Mouse (Mus musculus) heart, embryonic 15.5 days (tissue): ENCODE results near the gene Dyrk1a. TPM values are rescaled to one million over a fixed set of nuclear protein-coding genes. Genes with fewer than 3 reads are reported as not detected.

Experiments used
- ATAC-seq: fragments of 200-750 bp; cut with Nextera tagmentation; replicated peaks from 2 replicates; pipeline ENCODE4 v1.8.0; 2017; ENCODE audit warnings: low read depth, moderate TSS enrichment; ENCODE audit not compliant: insufficient number of reproducible peaks, insufficient read depth, low FRiP score
- H3K27ac ChIP-seq: fragments of 300-500 bp; sonication (generic); 2 replicates; pipeline ENCODE4 v1.5.1; 2015; ENCODE audit warnings: mild to moderate bottlenecking, inconsistent platforms
- H3K27me3 ChIP-seq: fragments of 300-500 bp; sonication (generic); 2 replicates; pipeline ENCODE4 v1.6.1; 2015; ENCODE audit warnings: inconsistent platforms
- H3K36me3 ChIP-seq: fragments of 300-500 bp; sonication (generic); 2 replicates; pipeline ENCODE4 v1.6.1; 2015; ENCODE audit warnings: mild to moderate bottlenecking, inconsistent platforms
- H3K4me1 ChIP-seq: fragments of 300-500 bp; sonication (generic); replicated peaks from 2 replicates; pipeline ENCODE4 v1.6.1; 2015; ENCODE audit warnings: inconsistent platforms
- H3K4me2 ChIP-seq: fragments of 300-500 bp; sonication (generic); 2 replicates; pipeline ENCODE4 v1.6.1; 2015; ENCODE audit warnings: inconsistent platforms, mild to moderate bottlenecking, moderate library complexity
- H3K4me3 ChIP-seq: fragments of 300-500 bp; sonication (generic); 2 replicates; pipeline ENCODE4 v1.5.1; 2015; ENCODE audit warnings: mild to moderate bottlenecking, inconsistent platforms
- H3K9ac ChIP-seq: fragments of 300-500 bp; sonication (generic); 2 replicates; pipeline ENCODE4 v1.6.1; 2015; ENCODE audit warnings: mild to moderate bottlenecking, inconsistent platforms
- H3K9me3 ChIP-seq: fragments of 300-500 bp; sonication (generic); replicated peaks from 2 replicates; pipeline ENCODE4 v1.6.1; 2016; ENCODE audit warnings: inconsistent platforms
- WGBS: fragments of 180-500 bp; shearing (Covaris S2); methylation state at CpG from one replicate; pipeline ENCODE4 v1.1.7; 2015; ENCODE audit warnings: mixed read lengths; 5-methylcytosine and 5-hydroxymethylcytosine counted together
- polyA plus RNA-seq: library from polyadenylated mRNA; unstranded; fragments of >200 nt; fragmentation: Nextera tagmentation; extraction: Ambion mirVana; gene quantifications from 2 replicates; pipeline ENCODE4 v1.2.1, GENCODE M21; 2015

Gene Dyrk1a
- polyA plus RNA-seq, 1 experiment from 2014 or later: 7.1 TPM

DNA sequence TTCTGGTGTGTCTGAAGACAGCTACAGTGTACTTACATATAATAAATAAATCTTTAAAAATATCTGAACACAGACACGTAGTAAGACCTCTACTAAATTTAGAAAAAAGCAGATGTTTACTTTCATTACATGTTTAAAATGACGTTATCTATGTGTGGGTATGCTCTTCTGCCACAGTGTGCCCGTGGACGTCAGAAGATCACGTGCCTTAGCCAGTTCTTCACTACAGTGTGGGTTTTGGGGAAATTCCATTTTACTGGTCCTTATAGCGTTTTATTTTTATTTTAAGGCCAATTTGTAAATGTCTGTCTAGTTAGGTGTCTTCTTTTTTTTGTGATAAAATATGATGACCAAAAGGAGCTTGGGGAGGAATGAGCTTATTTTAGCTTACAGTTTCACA is 47.4 kb downstream of the Dyrk1a start:
- Histone ChIP-seq H3K4me1 (peaks cover 28% of the 10 kb centered on the region), H3K4me3 (no peak overlapping the region), H3K4me2 (no peak overlapping the region), H3K27me3 (no peaks in the 10 kb centered on the region), H3K9me3 (no peaks in the 10 kb centered on the region), H3K27ac (0 out of 2 replicates have a peak overlapping the region, but pooled peaks have one; percentile 68), H3K36me3 (peaks cover 4% of the 10 kb centered on the region; the same call in 1 of the 2 replicates), H3K9ac (no peak overlapping the region)
- ATAC-seq: no peak
- WGBS: 82% methylated on average over 6 of the region's 6 CpGs

DNA sequence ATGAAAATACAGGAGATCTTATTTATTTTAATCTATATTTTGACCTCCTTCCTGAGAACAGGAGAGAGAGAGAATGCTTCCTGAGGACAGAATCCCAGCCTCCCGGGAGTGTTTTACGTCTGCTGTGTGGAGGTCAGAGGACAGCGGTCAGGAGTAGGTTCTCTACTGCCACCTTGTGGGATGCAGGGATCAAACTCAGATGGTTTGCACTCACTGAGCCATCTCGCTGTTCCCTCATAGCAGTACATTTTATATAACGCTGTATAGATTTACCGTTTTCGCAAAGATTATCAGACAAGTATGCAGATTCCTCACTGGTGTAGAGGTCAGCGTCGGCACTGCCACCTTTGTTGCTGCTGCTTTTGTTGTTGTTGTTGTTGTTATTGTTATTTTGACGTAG is 48.7 kb downstream of the Dyrk1a start:
- Histone ChIP-seq H3K4me3 (no peak overlapping the region), H3K27me3 (no peaks in the 10 kb centered on the region), H3K27ac (peak overlapping the region; percentile 68), H3K9me3 (no peaks in the 10 kb centered on the region), H3K36me3 (peaks cover 4% of the 10 kb centered on the region; the same call in 1 of the 2 replicates), H3K9ac (no peak overlapping the region), H3K4me2 (no peak overlapping the region), H3K4me1 (peaks cover 25% of the 10 kb centered on the region)
- WGBS: 49% methylated on average over 10 of the region's 10 CpGs
- ATAC-seq: peak; percentile 71

- peaks cover 23% of the 10 kb centered on the region for H3K4me1 ChIP-seq
Measured at GRCm38 (mm10) chr16:94619301-94619700, 49.5 kb downstream of the Dyrk1a start.

DNA sequence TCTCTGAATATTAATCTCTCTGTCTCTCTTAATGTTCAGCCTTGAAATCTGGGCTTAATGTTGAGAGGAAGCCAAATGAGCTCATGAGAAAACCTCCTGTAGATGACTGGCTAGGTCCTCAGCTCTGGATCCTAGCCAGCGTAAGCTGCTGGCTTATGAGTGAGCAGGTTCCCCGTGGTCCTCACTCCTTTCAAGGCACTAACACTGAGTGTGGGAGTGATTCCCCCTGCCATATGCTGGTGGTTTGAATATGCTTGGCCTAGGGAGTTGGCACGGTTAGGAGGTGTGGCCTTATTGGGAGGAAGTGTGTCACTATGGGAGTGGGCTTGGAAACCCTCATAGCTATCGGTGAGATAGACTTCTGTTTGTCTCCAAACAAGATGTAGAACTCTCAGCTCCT is 55.1 kb downstream of the Dyrk1a start:
- 41% methylated on average over 4 of the region's 4 CpGs for WGBS
- no peak overlapping the region for H3K9ac ChIP-seq
- no peak overlapping the region for H3K4me3 ChIP-seq
- no peaks in the 10 kb centered on the region for H3K9me3 ChIP-seq
- no peaks in the 10 kb centered on the region for H3K27me3 ChIP-seq
- H3K4me1 ChIP-seq: peaks cover 40% of the 10 kb centered on the region
- peak overlapping the region; percentile 51 for H3K27ac ChIP-seq
- no peak for ATAC-seq
- H3K36me3 ChIP-seq: peaks cover 4% of the 10 kb centered on the region; the same call in 1 of the 2 replicates
- no peak overlapping the region for H3K4me2 ChIP-seq

More at GRCm38 (mm10) chr16:94619301-94619700, 49.5 kb downstream of the Dyrk1a start:
- Histone ChIP-seq H3K9ac (no peak overlapping the region), H3K9me3 (no peaks in the 10 kb centered on the region), H3K27me3 (no peaks in the 10 kb centered on the region), H3K27ac (no peak overlapping the region; the same call in 1 of the 2 replicates), H3K4me3 (no peak overlapping the region), H3K4me2 (no peak overlapping the region), H3K36me3 (peaks cover 4% of the 10 kb centered on the region; the same call in 1 of the 2 replicates)
- ATAC-seq: no peak
- 90% methylated on average over 5 of the region's 5 CpGs for WGBS

- 77% methylated on average over 7 of the region's 7 CpGs for WGBS
- no peak overlapping the region for H3K4me3 ChIP-seq
- no peaks in the 10 kb centered on the region for H3K36me3 ChIP-seq
- H3K4me1 ChIP-seq: peaks cover 42% of the 10 kb centered on the region
- ATAC-seq: no peak
- H3K27me3 ChIP-seq: no peaks in the 10 kb centered on the region
- no peak overlapping the region for H3K4me2 ChIP-seq
- H3K9ac ChIP-seq: no peak overlapping the region
- H3K9me3 ChIP-seq: no peaks in the 10 kb centered on the region
- H3K27ac ChIP-seq: peak overlapping the region; percentile 51; the same call in 1 of the 2 replicates
Measured at GRCm38 (mm10) chr16:94625639-94626038, 55.8 kb downstream of the Dyrk1a start.

GRCm38 (mm10) chr16:94627736-94628135 is 57.9 kb downstream of the Dyrk1a start:
- Histone ChIP-seq H3K27me3 (no peaks in the 10 kb centered on the region), H3K9ac (no peak overlapping the region), H3K36me3 (no peaks in the 10 kb centered on the region), H3K4me3 (no peak overlapping the region), H3K27ac (no peak overlapping the region), H3K4me1 (peaks cover 49% of the 10 kb centered on the region), H3K9me3 (no peaks in the 10 kb centered on the region), H3K4me2 (no peak overlapping the region)
- no peak for ATAC-seq
- WGBS: 49% methylated on average over 5 of the region's 5 CpGs

DNA sequence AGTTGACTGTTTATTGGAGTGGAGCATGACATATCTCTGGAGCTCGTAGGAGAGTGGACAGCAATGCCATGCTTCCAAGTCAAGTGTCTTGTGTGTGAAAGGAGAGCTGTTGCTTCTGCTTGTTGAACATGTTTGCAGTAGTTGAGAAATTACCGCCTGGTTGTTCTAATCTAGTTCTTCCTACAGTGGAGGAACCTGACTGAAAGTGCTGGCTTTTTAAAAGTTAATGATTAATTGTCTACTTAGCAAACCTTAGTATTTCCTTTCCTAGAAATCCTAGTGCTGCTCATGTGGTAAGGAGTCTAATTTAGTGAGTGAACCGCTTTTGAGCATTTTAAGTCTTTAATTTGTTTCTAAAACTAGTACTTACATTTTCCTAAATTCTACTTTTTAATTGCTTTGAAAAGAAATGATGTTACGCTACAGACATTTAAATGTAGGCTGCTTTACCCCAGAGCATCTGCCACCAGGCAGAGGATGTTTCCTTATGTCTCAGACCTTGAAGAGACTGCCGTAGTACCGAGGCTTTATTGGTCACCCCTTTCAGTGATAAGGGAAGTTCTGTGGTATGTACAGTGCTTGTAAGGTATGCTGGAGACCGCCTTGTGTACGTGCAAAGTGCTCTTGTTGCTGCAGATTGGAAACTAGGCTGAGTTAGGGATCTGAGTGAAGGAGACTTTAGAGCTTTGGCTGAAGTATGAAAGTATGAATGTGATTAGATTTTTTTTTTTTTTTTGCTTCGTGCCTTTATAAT is 59.3 kb downstream of the Dyrk1a start:
- no peaks in the 10 kb centered on the region for H3K9me3 ChIP-seq
- no peak for ATAC-seq
- H3K9ac ChIP-seq: no peak overlapping the region
- WGBS: 51% methylated on average over 9 of the region's 9 CpGs
- no peak overlapping the region; the same call in 1 of the 2 replicates for H3K27ac ChIP-seq
- H3K4me2 ChIP-seq: no peak overlapping the region
- H3K4me1 ChIP-seq: peaks cover 50% of the 10 kb centered on the region
- H3K27me3 ChIP-seq: no peaks in the 10 kb centered on the region
- no peaks in the 10 kb centered on the region for H3K36me3 ChIP-seq
- H3K4me3 ChIP-seq: no peak overlapping the region

DNA sequence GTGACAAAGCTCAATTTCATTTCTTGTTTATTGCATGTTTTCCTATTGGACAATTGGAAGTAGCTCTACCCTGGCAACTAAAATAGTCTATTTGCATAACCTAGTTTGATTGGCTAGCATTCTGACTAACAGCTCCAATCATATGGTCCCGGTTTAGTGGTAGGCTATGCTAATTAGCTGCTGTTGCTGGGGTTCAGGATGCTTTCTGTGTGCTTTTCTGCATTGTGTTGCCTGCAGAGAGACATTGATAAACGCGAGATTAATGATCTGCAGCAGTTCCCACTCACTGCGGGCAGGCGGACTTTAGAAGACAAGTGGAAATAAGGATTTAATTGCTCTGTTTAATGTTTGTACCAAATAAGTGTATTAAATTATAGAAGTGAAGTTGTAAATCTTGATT is 62.2 kb downstream of the Dyrk1a start:
- ATAC-seq: peak; percentile 81
- WGBS: 15% methylated on average over 5 of the region's 5 CpGs
- H3K9me3 ChIP-seq: no peaks in the 10 kb centered on the region
- H3K9ac ChIP-seq: no peak overlapping the region
- no peaks in the 10 kb centered on the region for H3K27me3 ChIP-seq
- no peak overlapping the region for H3K4me3 ChIP-seq
- H3K4me1 ChIP-seq: peaks cover 38% of the 10 kb centered on the region
- no peaks in the 10 kb centered on the region for H3K36me3 ChIP-seq
- no peak overlapping the region for H3K27ac ChIP-seq
- no peak overlapping the region for H3K4me2 ChIP-seq

DNA sequence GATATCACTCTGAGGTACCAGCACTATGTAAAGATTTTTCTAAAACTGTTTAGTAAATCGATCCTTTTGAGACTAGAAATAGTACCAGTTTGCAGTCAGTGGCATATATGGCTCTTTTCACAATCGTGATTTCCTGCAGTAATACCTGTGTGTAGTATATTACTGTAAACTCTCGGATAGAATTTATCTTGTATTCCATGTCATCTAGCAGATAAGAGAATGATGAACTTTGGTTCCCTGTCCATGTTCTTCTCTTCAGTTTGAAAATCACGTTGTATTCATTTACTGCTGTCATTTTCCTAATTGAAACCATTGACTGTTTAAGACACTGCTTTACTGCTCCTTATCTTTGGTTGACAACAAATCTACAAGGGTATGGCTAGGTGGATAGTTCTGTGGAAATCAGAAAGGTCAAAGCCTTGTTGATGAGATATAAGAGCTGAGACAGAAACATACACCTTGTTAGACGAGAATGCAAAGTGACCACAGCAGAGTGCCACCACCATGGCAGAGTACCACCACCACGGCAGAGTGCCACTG is 62.7 kb downstream of the Dyrk1a start:
- Histone ChIP-seq H3K4me2 (no peak overlapping the region), H3K27ac (no peak overlapping the region), H3K27me3 (no peaks in the 10 kb centered on the region), H3K9ac (no peak overlapping the region), H3K4me1 (peaks cover 39% of the 10 kb centered on the region), H3K4me3 (no peak overlapping the region), H3K36me3 (no peaks in the 10 kb centered on the region), H3K9me3 (no peaks in the 10 kb centered on the region)
- 69% methylated on average over 6 of the region's 6 CpGs for WGBS
- ATAC-seq: no peak

- WGBS: 62% methylated on average over 6 of the region's 6 CpGs
- no peak overlapping the region for H3K27ac ChIP-seq
- H3K36me3 ChIP-seq: no peaks in the 10 kb centered on the region
- no peaks in the 10 kb centered on the region for H3K27me3 ChIP-seq
- H3K9ac ChIP-seq: no peak overlapping the region
- peaks cover 37% of the 10 kb centered on the region for H3K4me1 ChIP-seq
- no peaks in the 10 kb centered on the region for H3K9me3 ChIP-seq
- no peak for ATAC-seq
- H3K4me3 ChIP-seq: no peak overlapping the region
- no peak overlapping the region for H3K4me2 ChIP-seq
Measured at GRCm38 (mm10) chr16:94633012-94633411, 63.2 kb downstream of the Dyrk1a start.

- Histone ChIP-seq H3K4me2 (no peak overlapping the region), H3K9me3 (no peaks in the 10 kb centered on the region), H3K27ac (peak overlapping the region; percentile 47; the same call in 1 of the 2 replicates), H3K9ac (no peak overlapping the region), H3K4me1 (peaks cover 16% of the 10 kb centered on the region), H3K4me3 (no peak overlapping the region), H3K27me3 (no peaks in the 10 kb centered on the region), H3K36me3 (no peaks in the 10 kb centered on the region)
- WGBS: 51% methylated on average over 10 of the region's 10 CpGs
- ATAC-seq: no peak
Measured at GRCm38 (mm10) chr16:94637423-94637822, 67.6 kb downstream of the Dyrk1a start.

GRCm38 (mm10) chr16:94641799-94642198 is 72.0 kb downstream of the Dyrk1a start:
- peaks cover 20% of the 10 kb centered on the region for H3K4me1 ChIP-seq
- H3K4me3 ChIP-seq: no peak overlapping the region
- no peaks in the 10 kb centered on the region for H3K27me3 ChIP-seq
- H3K9ac ChIP-seq: no peak overlapping the region
- no peaks in the 10 kb centered on the region for H3K36me3 ChIP-seq
- H3K9me3 ChIP-seq: no peaks in the 10 kb centered on the region
- ATAC-seq: no peak
- no peak overlapping the region for H3K27ac ChIP-seq
- 94% methylated on average over 2 of the region's 2 CpGs for whole genome bisulfite sequencing
- H3K4me2 ChIP-seq: no peak overlapping the region
